Mouse (Mus musculus): ENCODE results near the gene Jpt1. TPM values are rescaled to one million over a fixed set of nuclear protein-coding genes. Genes with fewer than 3 reads are reported as not detected.
A peak's percentile ranks its signal among the peaks of the same experiment; 100 is the strongest.

Jpt1 gene
- polyA plus RNA-seq (2012; rRNA removed): 114 and 147 TPM in 2 replicates

GRCm38 (mm10) chr11:115514238-115514663, at the start of gene Jpt1:
Jpt1 (minus strand) TSS chr11:115514387.
- under 1% methylated on average over 24 of the region's 24 CpGs for WGBS
- Histone ChIP-seq H3K4me3 (replicated peaks; ENCODE audit: extremely low read depth, low read depth, low read length) (peak within 1 kb of the TSS; percentile 94), H3K4me1 (ENCODE audit: control insufficient read depth, insufficient read depth, low read length) (peaks cover 7% of the 10 kb centered on the region)
- peak; percentile 97 for DNase-seq
- TF ChIP-seq POLR2A (IDR thresholded peaks at IDR 0.05; ENCODE audit: borderline replicate concordance, extremely low read depth, low read depth, low read length) (peak; percentile 99), CTCF (IDR thresholded peaks at IDR 0.05; ENCODE audit: insufficient read depth, low read length) (no peak)

- 36% methylated on average over 4 of the region's 4 CpGs for WGBS
- H3K4me3 ChIP-seq (replicated peaks; ENCODE audit: extremely low read depth, low read depth, low read length): peak overlapping the region; percentile 82
- peaks cover 3% of the 10 kb centered on the region for H3K4me1 ChIP-seq (ENCODE audit: control insufficient read depth, insufficient read depth, low read length)
- DNase-seq: no peak
- TF ChIP-seq POLR2A (IDR thresholded peaks at IDR 0.05; ENCODE audit: borderline replicate concordance, extremely low read depth, low read depth, low read length): no peak
- TF ChIP-seq CTCF (IDR thresholded peaks at IDR 0.05; ENCODE audit: insufficient read depth, low read length): no peak
These were observed 49.2 kb upstream of the Jpt1 start for GRCm38 (mm10) chr11:115563406-115563805.

- no peak for DNase-seq
- Histone ChIP-seq H3K4me1 (ENCODE audit: control insufficient read depth, insufficient read depth, low read length) (no peaks in the 10 kb centered on the region), H3K4me3 (replicated peaks; ENCODE audit: extremely low read depth, low read depth, low read length) (no peak overlapping the region)
- 72% methylated on average over 17 of the region's 17 CpGs for WGBS
- TF ChIP-seq CTCF (IDR thresholded peaks at IDR 0.05; ENCODE audit: insufficient read depth, low read length) (no peak), POLR2A (IDR thresholded peaks at IDR 0.05; ENCODE audit: borderline replicate concordance, extremely low read depth, low read depth, low read length) (no peak)
These were observed 41.5 kb upstream of the Jpt1 start for GRCm38 (mm10) chr11:115555717-115556116.

GRCm38 (mm10) chr11:115552783-115553182, 38.6 kb upstream of the Jpt1 start:
- DNase-seq: no peak
- 57% methylated on average over 4 of the region's 4 CpGs for WGBS
- Histone ChIP-seq H3K4me1 (ENCODE audit: control insufficient read depth, insufficient read depth, low read length) (no peaks in the 10 kb centered on the region), H3K4me3 (replicated peaks; ENCODE audit: extremely low read depth, low read depth, low read length) (no peak overlapping the region)
- 0 out of 2 replicates have a peak, but pooled peaks have one; percentile 7 for TF ChIP-seq CTCF (IDR thresholded peaks at IDR 0.05; ENCODE audit: insufficient read depth, low read length)
- TF ChIP-seq POLR2A (IDR thresholded peaks at IDR 0.05; ENCODE audit: borderline replicate concordance, extremely low read depth, low read depth, low read length): no peak

GRCm38 (mm10) chr11:115543571-115543970, 29.4 kb upstream of the Jpt1 start:
- DNase-seq: no peak
- TF ChIP-seq CTCF (IDR thresholded peaks at IDR 0.05; ENCODE audit: insufficient read depth, low read length) (no peak), POLR2A (IDR thresholded peaks at IDR 0.05; ENCODE audit: borderline replicate concordance, extremely low read depth, low read depth, low read length) (no peak)
- 46% methylated on average over 4 of the region's 4 CpGs for WGBS
- no peaks in the 10 kb centered on the region for H3K4me1 ChIP-seq (ENCODE audit: control insufficient read depth, insufficient read depth, low read length)
- H3K4me3 ChIP-seq (replicated peaks; ENCODE audit: extremely low read depth, low read depth, low read length): no peak overlapping the region

- Histone ChIP-seq H3K4me3 (replicated peaks; ENCODE audit: extremely low read depth, low read depth, low read length) (no peak overlapping the region), H3K4me1 (ENCODE audit: control insufficient read depth, insufficient read depth, low read length) (peaks cover 3% of the 10 kb centered on the region)
- no peak for DNase-seq
- WGBS: 54% methylated on average over 2 of the region's 2 CpGs
- no peak for TF ChIP-seq CTCF (IDR thresholded peaks at IDR 0.05; ENCODE audit: insufficient read depth, low read length)
- no peak for TF ChIP-seq POLR2A (IDR thresholded peaks at IDR 0.05; ENCODE audit: borderline replicate concordance, extremely low read depth, low read depth, low read length)
These were observed 23.9 kb upstream of the Jpt1 start for GRCm38 (mm10) chr11:115538045-115538444.

- 83% methylated on average over 10 of the region's 10 CpGs for WGBS
- TF ChIP-seq POLR2A (IDR thresholded peaks at IDR 0.05; ENCODE audit: borderline replicate concordance, extremely low read depth, low read depth, low read length) (no peak), CTCF (IDR thresholded peaks at IDR 0.05; ENCODE audit: insufficient read depth, low read length) (no peak)
- peaks cover 3% of the 10 kb centered on the region for H3K4me1 ChIP-seq (ENCODE audit: control insufficient read depth, insufficient read depth, low read length)
- no peak overlapping the region for H3K4me3 ChIP-seq (replicated peaks; ENCODE audit: extremely low read depth, low read depth, low read length)
- DNase-seq: no peak
These were observed 22.8 kb upstream of the Jpt1 start for GRCm38 (mm10) chr11:115536856-115537568.

GRCm38 (mm10) chr11:115536038-115536681, 22.0 kb upstream of the Jpt1 start, which contains the start of gene Sumo2:
Sumo2 (minus strand) TSS chr11:115536276.
- peak; percentile 76; the same call in 1 of the 2 replicates for TF ChIP-seq POLR2A (IDR thresholded peaks at IDR 0.05; ENCODE audit: borderline replicate concordance, extremely low read depth, low read depth, low read length)
- TF ChIP-seq CTCF (IDR thresholded peaks at IDR 0.05; ENCODE audit: insufficient read depth, low read length): no peak
- peaks cover 3% of the 10 kb centered on the region for H3K4me1 ChIP-seq (ENCODE audit: control insufficient read depth, insufficient read depth, low read length)
- DNase-seq: peak; percentile 99
- H3K4me3 ChIP-seq (replicated peaks; ENCODE audit: extremely low read depth, low read depth, low read length): peak within 1 kb of the TSS; percentile 63
- under 1% methylated on average over 59 of the region's 70 CpGs for WGBS

- peak; percentile 54 for DNase-seq
- peak overlapping the region; percentile 63 for H3K4me3 ChIP-seq (replicated peaks; ENCODE audit: extremely low read depth, low read depth, low read length)
- H3K4me1 ChIP-seq (ENCODE audit: control insufficient read depth, insufficient read depth, low read length): peaks cover 3% of the 10 kb centered on the region
- TF ChIP-seq POLR2A (IDR thresholded peaks at IDR 0.05; ENCODE audit: borderline replicate concordance, extremely low read depth, low read depth, low read length) (no peak), CTCF (IDR thresholded peaks at IDR 0.05; ENCODE audit: insufficient read depth, low read length) (no peak)
- under 1% methylated on average over 79 of the region's 84 CpGs for WGBS
These were observed 21.3 kb upstream of the Jpt1 start for GRCm38 (mm10) chr11:115535401-115536037.
